Mouse (Mus musculus): ENCODE measurements around the gene Rgs3.

Rgs3 gene

DNA sequence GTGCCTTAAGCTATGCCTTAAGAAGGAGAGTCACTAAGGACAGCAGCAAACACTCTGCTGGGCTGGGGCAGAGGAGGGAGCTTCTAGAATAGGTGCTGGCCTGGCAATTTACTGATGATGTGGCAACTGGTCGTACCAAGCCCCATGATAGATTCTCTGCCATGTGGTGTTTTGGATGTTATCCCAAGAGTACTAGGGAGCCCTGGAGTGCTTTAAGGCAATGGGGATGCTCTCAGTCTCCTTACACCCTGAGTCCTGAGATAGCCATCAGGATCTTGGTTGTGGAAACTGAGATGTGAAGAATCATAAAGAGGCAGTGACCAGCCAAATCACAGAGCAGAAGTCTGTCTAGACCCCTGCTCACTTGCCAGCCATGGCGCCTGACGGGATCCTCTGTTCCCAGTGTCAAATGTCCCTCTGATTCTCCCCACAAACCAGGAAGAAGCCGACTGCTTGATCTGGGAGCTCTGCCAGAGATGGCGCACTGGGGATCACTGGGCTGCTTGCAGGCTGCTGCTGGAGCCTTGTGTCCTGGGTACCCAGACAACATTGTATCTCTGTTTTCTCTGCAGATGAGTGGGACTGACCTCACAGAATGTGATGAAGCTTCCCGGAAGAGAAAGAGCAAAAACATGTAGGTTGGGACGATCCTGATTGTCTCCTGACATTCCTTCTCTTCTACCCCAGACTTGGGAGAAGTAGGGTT lies 137.2 kb downstream of the Rgs3 start:
- peak; percentile 77 for DNase-seq

DNA sequence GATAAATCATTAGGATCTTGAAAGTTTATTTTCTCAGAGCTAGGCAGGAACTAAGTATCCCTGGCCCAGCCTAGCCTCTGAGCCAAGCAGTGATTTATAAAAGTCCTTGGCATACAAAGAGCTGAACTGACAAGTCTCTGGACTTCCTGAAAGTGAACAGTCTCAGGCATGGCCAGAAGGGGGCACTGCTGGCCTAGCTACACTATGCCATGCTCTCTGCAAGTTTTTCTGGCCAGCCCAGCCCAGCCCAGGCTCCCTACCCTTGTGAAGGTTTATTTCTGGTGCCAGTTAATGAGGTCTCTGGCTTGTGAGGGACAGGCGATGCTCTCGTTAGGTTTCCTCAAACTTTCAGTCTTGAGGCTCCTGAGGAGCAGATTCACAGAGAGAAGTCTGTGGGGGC lies 137.8 kb downstream of the Rgs3 start:
- DNase-seq = peak; percentile 95

DNA sequence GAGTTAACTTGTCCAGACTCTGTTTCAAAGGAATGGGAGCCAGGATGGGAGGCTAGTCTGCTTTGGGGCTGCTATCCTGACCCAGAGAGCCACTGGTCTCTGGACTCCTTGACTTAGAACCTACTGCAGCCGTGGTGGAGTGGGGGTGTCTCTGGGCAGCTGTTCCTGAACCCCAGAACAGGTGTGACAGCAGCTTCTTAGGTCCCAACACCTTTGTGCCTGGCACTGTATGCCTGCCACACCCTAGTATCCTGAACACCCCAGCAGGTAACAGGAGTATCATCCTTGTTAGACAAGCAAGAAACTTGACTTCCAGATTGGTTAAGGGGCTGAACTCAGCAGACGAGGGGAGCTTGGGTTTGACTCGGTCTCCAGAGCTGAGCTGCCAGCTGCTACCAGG lies 138.9 kb downstream of the Rgs3 start:
- peak; percentile 12 for DNase-seq

DNA sequence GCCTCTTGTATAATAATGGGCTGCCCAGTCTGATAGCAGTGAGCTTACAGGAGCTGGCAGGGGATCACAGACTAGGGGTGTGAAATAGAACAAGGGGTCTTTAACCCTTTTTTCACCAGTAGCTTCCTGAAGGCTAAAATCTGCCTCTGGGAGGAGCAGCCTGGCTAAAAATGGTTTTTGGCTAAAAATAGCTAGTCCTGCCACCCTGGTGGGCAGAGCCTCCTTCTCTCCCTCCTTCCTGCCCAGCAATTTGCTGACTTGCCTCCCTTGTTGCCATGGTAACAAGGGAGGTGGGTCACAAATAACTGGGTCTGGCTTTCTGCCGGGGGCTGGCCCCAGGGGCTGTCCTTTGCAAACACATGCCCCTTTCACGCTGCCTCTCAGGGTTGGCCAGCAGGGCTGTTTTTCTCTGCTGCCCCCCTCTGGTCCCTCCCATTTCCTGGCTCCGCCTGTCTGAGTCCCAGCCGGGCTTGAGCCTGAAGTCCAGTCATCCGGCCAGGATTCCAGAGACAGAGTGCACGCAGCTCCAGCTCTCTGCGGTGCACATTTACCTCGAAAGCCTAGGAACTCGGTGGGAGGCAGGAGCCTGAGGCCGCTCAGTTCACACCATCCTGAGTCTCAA lies 139.7 kb downstream of the Rgs3 start:
- peak; percentile 97 for DNase-seq

DNA sequence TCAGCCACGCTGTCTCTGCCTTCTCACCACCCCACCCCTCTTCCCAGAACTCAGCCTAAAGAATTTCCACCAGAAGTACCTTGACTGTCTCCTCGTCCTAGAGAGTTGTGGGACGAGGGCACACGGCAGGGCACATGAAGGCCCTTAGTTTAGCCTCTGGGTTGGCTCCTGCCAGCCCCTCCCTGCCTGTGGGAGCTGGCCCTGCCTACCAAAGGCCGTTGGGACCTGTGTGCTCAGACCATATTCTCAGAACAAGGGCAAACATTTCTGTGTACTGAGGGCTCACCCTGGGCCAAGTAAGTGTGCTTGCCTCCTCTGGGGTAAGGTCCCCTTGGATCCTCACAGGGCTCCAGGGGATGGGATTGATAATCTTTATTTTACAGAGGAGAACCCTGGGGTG lies 140.8 kb downstream of the Rgs3 start:
- peak; percentile 13 for DNase-seq

DNA sequence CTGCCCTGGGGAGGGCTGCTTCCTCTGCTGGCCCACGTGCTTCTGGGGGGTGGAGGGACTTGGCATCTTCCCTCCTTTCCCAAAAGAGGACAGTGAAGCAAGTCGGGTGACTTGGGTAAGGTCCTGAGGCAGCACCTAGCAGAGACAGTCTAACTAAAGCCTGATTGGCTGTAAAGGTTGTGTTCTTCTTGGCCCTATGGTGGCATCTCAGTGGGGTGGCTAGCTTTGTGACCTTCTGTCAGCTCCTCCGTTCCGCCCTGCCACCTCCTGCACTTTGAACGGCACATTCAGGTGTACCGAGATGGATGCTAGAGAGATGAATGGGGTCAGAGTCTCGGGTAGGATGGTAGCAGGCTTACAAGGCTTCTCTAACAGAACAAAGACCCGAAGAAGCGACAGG lies 143.5 kb downstream of the Rgs3 start:
- peak; percentile 12 for DNase-seq

DNA sequence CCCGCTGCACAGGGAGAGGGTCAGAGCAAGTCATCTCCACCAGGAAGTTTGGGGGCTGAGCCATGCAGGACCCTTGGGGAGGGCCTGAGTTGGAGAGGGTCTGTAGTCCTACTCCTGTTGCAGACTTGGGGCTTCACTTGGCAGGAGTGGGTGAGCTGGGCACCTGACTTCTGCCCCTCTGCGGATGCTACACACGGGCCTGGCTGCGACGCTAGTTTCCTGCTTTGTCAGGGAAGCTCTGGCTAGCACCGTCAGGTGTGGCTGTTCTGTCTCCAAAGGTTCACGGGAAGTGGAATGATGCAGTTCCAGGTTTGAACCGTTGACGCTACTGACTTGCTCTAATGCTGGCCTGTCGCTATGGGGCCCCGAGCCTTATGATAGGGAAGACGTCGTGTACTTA lies 144.6 kb downstream of the Rgs3 start:
- DNase-seq = no peak

DNA sequence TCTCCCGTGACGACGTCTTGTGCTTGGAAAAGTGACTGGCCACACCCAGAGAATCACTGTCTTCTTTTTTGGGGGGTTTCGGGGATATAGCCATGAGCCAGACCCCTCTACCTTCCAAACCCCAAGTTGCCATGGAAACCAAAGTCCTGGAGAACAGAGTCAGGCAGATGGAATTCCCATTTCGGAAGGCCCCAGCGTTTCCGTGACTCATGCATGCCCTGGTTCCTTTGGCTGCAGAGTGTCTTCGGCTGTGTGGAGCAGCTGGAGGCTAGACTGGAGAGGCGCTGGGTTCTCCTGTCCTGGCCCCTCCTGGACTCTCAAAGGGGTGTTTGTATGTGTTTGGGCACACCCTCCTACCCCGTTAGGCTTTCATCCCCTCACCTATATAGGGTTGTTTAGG lies 145.4 kb downstream of the Rgs3 start:
- peak; percentile 39 for DNase-seq

DNA sequence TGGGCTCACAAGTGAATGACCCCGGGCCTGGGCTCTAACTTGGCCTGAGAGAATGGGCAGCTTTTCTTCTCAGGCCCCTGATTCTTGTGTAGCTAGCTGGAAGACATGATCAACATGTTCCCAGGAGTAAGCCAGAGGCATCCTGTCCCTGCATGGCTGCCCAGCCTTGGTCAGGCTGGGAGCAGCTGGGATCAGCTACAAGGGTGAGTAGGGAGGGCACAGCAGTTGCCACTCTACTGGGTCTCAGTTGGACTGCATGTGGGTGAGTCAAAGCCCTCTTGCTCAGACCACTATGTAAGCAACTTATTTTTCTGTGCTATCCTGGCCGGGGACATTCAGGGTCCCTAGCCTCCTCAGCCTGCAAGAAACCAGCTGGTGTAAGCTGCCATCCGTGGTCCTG lies 146.1 kb downstream of the Rgs3 start:
- DNase-seq = no peak

DNA sequence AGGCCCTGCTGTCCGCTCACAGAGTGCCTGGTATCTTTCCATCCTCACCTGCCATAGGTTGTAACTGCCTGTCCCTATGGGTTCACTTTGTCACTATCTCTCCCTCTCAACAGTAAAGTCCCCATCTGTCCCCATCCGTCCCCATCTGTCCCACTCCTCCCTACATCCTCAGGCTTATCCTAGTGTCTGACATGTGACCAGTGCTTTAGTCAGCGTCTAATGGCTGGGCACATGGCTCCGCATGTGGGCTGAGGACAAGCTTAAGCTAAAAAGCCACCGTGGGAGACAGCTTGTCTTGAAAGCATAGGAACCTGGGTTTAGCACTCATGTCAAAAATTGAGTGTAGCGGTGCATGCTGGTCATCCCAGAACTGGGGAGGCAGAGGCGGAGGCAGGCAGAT lies 148.4 kb downstream of the Rgs3 start:
- DNase-seq = no peak

DNA sequence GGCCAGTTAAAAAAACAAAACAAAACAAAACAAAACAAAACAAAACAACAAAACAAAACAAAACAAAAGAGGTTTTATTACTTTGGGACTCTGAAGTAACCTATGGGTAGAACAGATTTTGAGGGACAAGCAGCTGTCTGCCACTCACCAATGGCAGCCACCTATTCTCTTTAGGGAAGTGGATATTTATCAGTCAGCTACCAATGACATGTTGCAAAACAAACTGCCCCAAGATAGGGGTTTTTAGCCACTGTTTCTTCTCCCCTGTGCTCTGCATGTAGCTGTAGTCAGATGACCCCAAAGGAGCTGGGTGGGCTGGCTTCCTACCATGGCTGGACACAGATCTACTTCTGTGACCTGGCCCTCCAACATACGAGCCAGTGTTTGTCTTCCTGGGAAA lies 149.3 kb downstream of the Rgs3 start:
- no peak for DNase-seq

DNA sequence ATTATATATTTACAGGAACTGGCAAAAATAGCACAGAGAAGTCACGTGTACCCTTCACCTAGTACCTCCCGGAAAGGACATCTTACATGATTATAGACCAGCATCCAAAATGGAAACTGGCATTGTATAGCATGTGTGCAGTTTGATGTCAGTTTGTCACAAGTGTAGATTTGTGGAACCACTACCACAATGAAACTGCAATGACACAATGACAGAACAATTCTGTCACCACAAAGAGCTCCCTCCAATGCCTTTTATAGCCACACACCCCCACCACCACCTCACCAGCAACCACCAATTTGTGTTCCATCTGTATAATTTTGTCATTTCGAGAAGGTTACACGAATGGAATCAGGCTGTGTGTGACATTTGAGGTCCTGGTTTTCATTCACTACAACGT lies 149.8 kb downstream of the Rgs3 start:
- no peak for DNase-seq

DNA sequence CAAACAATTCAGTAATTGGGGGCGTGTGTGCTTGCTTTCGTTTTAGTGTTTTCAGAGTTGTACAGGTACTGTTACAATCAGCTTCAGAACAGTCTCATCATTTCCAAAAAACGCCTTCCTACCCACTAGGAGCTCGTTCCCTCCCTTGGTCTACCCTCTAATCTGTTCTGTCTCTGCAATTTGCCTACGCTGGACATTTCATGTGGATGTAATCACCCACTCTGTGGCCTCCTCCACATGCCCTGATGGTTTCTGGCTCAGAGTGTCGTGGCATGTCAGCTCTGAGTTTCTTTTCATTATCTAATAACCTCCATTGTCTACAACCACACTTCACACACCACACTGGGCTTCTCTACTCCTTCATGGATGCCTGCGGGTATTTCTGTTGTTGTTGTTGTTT lies 151.5 kb downstream of the Rgs3 start:
- DNase-seq = no peak

DNA sequence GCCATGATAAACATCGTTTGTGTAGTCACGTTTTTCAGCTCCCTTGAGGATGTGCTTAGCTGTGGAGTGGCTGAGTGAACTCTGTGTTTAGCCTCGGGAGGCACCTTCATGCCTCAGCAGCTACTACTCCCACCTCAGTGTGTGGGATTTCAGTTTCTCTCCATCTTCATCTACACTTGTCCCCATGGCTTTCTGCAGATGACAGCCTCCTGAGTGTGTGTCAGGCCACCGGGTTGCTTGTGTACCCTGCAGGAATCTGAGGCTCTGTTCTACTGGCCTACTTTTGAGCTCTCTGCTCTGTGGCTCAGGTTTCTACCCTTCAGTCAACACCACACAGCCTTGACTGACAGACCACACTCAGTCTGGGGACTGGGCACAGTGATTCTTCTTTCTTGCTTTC lies 151.9 kb downstream of the Rgs3 start:
- DNase-seq = no peak

DNA sequence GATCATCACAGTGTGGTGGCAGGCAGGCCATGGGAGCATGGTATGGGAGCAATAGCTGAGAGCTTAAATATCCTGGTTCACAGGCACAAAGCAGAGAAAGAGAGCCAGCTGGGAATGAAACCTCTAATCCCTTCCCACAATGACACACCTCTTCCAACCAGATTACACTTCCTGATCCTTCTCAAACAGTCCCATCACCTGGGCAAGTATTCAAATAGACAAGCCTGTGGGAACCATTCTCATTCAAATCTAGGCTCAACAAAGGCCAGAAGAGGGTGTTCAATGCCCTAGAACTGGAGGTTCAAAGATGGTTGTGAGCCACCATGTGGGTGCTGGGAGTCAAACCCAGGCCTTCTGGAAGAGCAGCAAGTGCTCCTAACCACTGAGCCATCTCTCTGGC lies 161.2 kb downstream of the Rgs3 start:
- no peak for DNase-seq

DNA sequence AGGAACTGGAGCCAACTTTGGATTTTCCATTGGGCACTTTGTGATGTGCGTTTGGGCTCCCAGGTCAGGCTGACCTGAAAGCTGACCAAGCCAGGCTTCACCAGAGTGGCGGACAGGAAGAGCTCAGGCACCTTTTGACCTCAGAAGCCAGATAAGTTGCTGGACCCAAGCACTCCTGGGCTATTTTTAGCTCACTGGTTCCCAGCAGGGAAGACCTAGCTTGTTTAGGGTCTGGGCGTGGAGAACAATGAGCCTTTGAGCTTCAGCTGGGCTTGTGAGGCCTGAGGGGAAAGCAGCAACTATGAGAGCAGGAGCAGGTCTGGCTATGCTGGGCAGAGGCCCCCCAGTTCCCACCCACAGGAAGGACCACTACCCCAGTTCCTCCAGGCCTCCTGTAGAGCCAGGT lies 162.4 kb downstream of the Rgs3 start:
- no peak for DNase-seq

DNA sequence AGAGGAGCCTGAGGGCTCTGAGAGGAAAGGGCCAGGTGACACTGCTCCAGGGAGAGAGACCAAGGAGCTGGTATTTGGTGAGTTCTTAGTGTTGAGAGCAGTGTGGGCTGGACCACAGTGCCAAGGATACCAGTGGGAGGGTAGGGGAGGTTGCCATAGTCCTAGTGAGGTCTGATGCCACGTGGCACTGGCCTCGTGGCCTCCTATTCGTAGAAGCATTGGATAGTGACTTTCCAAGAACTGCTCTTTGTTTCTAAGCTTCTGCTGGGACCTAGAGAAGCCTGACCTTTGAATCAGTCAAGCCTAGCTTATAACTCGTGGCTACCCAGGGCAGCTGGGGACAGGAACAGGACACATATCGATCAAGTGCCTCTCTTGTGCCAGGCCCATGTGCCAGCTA lies 164.1 kb downstream of the Rgs3 start:
- DNase-seq = no peak

DNA sequence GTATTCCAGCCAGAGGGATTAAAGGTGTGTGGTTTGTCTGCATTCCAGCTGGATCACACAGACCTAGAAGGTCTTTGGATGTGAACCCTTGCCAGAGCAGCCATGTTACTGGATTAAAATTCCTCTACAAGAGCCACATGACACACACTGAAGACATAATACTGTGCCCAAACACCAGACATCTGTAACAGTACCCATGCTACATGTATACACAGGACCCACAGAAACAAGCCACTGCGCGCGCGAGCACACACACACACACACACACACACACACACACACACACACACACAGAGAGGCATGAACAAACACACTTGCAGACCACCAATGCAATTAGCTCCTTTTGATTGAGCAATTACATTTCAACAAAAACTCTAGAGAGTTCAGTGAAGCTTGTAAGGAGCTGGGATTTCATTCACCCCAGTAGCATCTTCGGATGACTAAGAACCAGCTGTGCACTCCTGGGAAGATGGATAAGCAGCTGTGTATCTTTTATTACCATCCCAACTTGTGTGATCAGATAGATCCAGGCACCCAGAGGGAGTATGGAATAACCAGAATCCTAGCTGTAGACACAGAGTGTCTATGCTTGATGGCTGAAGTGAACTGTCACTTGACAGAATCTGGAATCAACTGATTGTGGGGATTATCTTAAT lies 166.8 kb downstream of the Rgs3 start:
- DNase-seq = no peak

DNA sequence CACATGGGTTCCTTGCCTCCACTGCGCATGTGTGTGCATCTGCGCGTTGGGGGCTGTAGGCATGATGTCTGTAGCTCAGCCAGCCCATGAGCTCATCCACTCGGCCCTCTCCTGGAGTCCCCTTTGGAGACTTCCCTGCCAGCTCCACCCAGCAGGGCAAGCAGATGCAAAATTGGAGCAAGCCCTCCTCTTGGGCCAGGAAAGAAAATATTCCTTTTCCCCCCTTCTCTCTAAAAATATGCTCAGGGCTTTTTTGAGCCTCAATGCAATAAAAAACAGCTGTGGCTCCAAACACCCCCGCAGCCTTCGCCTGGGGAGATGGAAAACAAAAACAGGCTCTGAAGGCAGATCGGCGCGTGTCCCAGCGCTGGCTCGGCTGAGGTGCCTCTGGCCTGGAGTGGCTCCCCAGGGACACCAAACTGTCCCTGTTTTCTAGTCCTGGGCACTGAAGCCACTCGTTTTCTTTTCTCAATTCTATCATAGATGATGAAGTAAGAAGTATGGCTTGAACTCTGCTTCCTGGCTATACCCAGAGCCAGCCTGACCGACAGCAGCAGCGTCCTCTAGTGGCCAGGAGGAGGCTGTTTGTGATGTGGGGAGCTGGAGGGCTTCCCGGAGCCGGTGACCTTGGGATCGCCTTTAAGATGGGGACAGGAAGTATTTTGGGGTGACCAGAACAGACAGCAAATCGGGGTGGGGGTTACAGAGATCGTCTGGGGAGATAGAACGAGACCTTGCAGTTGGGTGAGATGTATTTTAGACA lies 168.1 kb downstream of the Rgs3 start:
- peak; percentile 55 for DNase-seq

DNA sequence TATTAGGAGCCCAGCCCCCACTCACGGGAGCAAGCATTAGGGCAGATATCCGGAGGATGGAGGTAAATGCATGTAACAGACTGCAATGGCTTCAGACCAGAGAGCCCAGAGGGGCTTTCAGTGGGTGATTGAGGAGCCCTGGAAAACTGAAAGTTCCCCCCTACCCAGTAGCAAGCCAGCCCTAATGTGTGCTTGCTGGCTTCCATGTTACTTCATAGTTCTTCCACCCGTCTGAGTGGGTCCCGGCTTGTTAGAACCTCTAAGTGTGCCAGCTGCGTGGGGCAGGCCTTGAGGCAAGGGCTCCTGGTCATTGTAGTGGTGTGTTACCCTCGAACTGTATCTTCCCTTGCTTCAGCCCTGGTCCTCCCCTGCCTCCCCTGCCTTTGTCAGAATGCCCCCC lies 168.8 kb downstream of the Rgs3 start:
- no peak for DNase-seq

DNA sequence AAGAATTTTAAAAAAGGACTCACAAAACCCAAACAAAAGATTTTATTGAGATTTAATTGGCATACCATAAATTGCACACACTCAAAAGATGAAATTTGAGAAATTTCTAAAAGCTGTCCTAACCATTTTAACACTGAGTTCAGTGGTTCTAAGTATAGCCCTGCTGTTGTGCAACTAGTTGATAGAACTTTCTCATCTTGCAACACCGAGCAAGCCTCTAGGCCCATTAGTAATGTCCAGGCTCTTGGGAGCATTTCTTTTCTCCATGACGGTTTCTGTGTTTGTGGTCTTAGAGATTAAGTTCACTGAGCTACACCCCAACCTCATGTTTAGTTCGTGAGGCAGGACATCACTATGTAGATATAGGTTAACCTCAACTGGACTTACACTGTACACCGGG lies 169.5 kb downstream of the Rgs3 start:
- no peak for DNase-seq

DNA sequence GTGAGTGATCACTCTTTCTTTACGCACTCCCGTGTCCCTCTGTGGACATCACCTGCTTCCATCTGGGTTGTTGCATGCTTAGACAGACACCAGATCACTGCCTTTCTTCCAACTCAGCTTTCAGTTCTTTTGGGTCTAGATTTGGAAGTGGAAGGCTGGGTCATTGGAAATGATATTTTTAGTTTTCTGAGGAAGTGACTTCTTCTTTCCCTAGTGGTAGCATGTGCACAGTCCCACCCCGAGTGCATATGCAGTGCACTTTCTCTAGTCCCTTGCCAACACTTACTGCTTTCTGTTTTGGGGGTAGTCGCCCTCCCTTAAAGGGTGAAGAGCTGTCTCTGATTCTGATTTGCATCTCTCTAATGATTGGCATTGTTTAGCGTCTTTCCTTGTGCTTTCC lies 170.3 kb downstream of the Rgs3 start:
- DNase-seq = no peak

DNA sequence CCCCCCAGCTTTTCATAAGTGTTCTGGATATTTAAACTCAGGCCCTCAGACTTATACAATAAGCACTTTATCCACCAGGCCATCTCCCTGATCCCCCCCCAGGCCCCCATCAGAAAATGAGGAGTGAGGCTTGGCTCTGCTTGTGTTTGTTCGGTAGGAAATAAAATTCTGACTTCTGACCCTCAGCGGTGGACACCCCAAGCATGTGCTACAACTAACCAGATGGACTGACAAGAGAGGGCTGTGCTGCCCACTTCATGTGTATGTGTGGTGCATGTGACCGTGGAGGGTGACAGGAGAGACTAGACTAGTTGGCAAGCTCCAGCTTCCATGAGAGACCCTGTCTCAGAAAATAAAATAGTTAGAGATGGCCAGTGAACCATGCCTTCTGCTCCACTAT lies 171.2 kb downstream of the Rgs3 start:
- DNase-seq = no peak

DNA sequence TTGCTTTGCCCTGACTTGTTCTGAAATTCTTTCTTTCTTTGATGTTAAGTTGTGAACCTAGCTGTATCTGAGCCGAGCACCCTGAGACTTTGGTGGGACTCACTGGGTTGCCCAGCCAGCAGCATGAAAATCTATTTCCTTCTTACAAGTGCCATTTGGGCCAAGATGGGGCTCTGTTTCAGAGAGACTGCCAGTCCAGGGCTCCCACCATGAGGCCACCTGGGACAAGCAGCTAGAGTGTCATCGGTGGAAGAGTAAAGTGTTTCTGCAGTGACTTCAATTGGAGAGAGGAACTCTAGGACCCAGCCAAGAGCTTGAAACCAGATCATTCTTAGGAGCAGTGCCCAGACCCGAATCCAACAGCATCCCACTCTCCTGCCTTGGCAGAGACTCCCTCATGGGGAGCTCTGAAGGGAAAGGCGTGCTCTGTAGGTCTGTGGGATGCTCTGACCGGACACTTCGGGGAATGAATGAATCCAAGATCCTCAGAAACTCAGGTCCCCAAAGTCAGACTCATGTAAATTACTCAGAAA lies 171.9 kb downstream of the Rgs3 start:
- no peak for DNase-seq

All from kidney, postnatal 10 days (tissue).